Mouse (Mus musculus): Measurements from ENCODE around the gene Scin. TPM values are rescaled to one million over a fixed set of nuclear protein-coding genes. Genes with fewer than 3 reads are reported as not detected.

The Scin gene
- total RNA-seq, 2 experiments from 2014 or later, result 0.92 to 1.0 TPM

DNA sequence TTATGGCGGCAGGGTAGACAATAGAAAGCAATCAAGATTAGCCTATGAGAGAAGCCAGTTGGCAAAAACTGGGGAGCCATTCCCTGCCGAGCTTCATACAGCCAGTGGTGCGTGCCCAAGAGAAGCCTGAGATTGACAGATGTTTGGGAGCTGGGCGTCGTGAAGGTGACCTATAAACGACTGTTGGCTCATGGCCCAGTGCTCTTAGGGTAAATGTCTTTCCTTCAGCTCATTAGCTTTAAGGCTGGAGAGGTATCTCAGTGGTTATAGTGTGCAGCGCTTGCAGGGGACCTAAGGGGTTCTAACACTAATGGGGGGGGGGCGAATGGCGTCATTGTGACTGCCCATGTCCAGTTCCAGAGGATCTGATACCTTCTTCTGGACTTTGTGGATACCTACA lies 118.0 kb downstream of the Scin start:
- Histone ChIP-seq H3K4me3 (peak overlapping the region; percentile 72; the same call in 1 of the 2 replicates), H3K27ac (peak overlapping the region; percentile 91)
- no peak for DNase-seq
- no peak for TF ChIP-seq CTCF (IDR thresholded peaks at IDR 0.05)
- intact Hi-C loops (cut with DNase I), result no loop called here

DNA sequence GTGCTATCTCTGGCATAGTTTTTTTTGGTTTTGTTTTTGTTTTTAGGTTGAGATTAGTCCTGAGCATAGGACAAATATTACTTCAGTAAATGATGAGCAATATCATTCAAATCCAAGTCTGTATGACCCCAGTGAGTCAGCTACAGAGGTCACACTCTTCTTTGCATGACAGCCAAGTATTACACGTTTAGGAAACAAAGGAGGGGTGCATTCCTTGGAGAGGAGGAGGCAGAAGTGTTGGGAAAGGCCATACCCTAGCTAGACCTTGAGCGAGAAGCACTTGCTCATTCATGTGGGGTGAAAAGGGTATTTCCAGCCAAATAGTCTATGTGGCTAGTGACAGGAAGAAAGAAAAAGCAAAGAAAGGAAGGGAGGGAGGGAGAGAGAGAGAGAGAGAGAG lies 124.2 kb downstream of the Scin start:
- H3K27ac ChIP-seq, result no peak overlapping the region
- DNase-seq, result no peak
- TF ChIP-seq CTCF (IDR thresholded peaks at IDR 0.05), result no peak
- H3K4me3 ChIP-seq, result no peak overlapping the region
- intact Hi-C loops (cut with DNase I), result loop anchor here (5.0 kb wide), 1 partner anchor 88 kb away; no protein-coding TSS in a partner anchor

Other genes with a start within 250 kb of the Scin start
- gene Arl4a, start 96.2 kb downstream of the Scin start, total RNA-seq (2021), result 10 to 100 TPM; 24.4 to 26.9 TPM
- 10 to 100 TPM; 55.8 to 58.6 TPM for gene Lsmem1, start 65.3 kb upstream of the Scin start, total RNA-seq (2021)
- gene Ifrd1, start 114.3 kb upstream of the Scin start, total RNA-seq (2021), result 100 to 1,000 TPM; 106 to 137 TPM